Mouse (Mus musculus) hindbrain, embryonic 15.5 days (tissue): ENCODE measurements at regions not wholly inside any gene's neighbourhood (a gene's known extent, or its start where the extent isn't known, plus 50 kb on each side); places are given as distances from the start of the nearest gene placed in this dataset.

Experiments used
- ATAC-seq: fragments of 200-750 bp; cut with Nextera tagmentation; 2 replicates; pipeline ENCODE4 v1.8.0; 2017; ENCODE audit warnings: low read depth, moderate number of reproducible peaks, moderate TSS enrichment; ENCODE audit not compliant: low FRiP score
- H3K27ac ChIP-seq: fragments of 300-500 bp; sonication (generic); replicated peaks from 2 replicates; pipeline ENCODE4 v1.5.1; 2015; ENCODE audit warnings: mild to moderate bottlenecking, inconsistent platforms
- H3K27me3 ChIP-seq: fragments of 300-500 bp; sonication (generic); 2 replicates; pipeline ENCODE4 v1.6.1; 2015; ENCODE audit warnings: control low read depth, inconsistent platforms
- H3K36me3 ChIP-seq: fragments of 300-500 bp; sonication (generic); 2 replicates; pipeline ENCODE4 v1.6.1; 2015; ENCODE audit warnings: control low read depth, inconsistent platforms
- H3K4me1 ChIP-seq: fragments of 300-500 bp; sonication (generic); replicated peaks from 2 replicates; pipeline ENCODE4 v1.6.1; 2015; ENCODE audit warnings: control low read depth, inconsistent platforms
- H3K4me2 ChIP-seq: fragments of 300-500 bp; sonication (generic); 2 replicates; pipeline ENCODE4 v1.6.1; 2015; ENCODE audit warnings: moderate library complexity, mild to moderate bottlenecking, inconsistent platforms
- H3K4me3 ChIP-seq: fragments of 300-500 bp; sonication (generic); 2 replicates; pipeline ENCODE4 v1.5.1; 2015; ENCODE audit warnings: mild to moderate bottlenecking, inconsistent platforms
- H3K9ac ChIP-seq: fragments of 300-500 bp; sonication (generic); 2 replicates; pipeline ENCODE4 v1.6.1; 2015; ENCODE audit warnings: inconsistent platforms
- H3K9me3 ChIP-seq: fragments of 300-500 bp; sonication (generic); 2 replicates; pipeline ENCODE4 v1.6.1; 2016; ENCODE audit warnings: control low read depth, inconsistent platforms
- WGBS: fragments of 180-500 bp; shearing (Covaris S2); methylation state at CpG from one replicate; pipeline ENCODE4 v1.1.7; 2015; 5-methylcytosine and 5-hydroxymethylcytosine counted together

DNA sequence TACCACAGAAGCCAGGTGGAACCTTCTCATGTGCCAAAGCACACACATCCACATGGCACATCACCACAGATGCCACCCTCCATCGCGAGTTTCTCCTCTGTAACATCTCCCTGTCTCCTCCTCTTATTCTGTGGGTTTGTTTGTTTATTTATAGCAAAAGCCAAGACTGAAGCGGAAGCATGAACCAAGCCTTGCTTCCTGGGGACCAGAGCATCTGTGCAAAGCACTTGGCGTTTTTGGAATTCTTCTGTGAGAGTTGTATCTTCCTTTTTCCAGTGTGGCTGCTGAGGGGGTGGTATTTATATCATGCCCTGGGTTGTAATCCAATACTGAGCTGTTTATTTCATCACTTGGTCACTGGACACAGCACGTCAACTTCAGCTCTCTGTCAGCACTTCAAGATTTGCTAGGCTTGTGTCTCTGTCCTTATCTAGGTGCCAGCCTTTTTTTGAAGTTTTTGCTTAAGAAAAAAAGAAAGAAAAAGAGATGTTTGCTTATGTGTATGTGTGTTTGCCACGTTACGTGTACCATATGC is 742.3 kb downstream of the 4930447A16Rik start:
- no peak overlapping the region for H3K4me3 ChIP-seq
- ATAC-seq, result no peak
- H3K27me3 ChIP-seq, result no peaks in the 10 kb centered on the region
- no peaks in the 10 kb centered on the region for H3K9me3 ChIP-seq
- 81% methylated on average over 7 of the region's 7 CpGs for WGBS
- no peaks in the 10 kb centered on the region for H3K36me3 ChIP-seq
- no peak overlapping the region for H3K4me2 ChIP-seq
- H3K4me1 ChIP-seq, result peaks cover 5% of the 10 kb centered on the region; the same call in 1 of the 2 replicates
- H3K9ac ChIP-seq, result no peak overlapping the region
- no peak overlapping the region for H3K27ac ChIP-seq

DNA sequence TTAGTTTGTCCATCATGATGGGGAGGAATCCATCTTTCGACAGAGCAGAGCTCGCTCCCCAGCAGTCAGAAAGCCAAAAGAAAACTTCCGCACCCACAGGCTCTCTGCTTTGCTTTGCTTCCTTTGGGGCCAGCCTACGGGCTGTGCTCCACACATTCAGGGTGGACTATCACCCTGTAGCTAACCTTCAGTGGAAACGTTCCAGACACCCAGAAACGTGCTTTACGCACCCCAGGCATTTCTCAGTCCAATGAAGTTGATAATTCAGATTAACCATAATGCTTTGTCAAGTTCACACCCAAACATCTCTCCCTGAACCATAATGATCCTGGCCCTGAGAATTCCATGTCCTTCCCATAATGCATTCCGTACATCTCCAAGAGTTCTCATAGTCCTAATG is 743.8 kb downstream of the 4930447A16Rik start:
- Histone ChIP-seq H3K36me3 (no peaks in the 10 kb centered on the region), H3K4me1 (no peaks in the 10 kb centered on the region), H3K27ac (no peak overlapping the region), H3K9me3 (no peaks in the 10 kb centered on the region), H3K4me2 (no peak overlapping the region), H3K27me3 (no peaks in the 10 kb centered on the region), H3K4me3 (no peak overlapping the region), H3K9ac (no peak overlapping the region)
- ATAC-seq, result no peak
- 91% methylated on average over 8 of the region's 8 CpGs for WGBS
